Mouse (Mus musculus): ENCODE results near the gene Ccl12. TPM values are rescaled to one million over a fixed set of nuclear protein-coding genes. Genes with fewer than 3 reads are reported as not detected.

Ccl12 gene
- total and polyA plus RNA-seq, 2 experiments from 2014 or later: 1.4 to 7.2 TPM

- no peak overlapping the region for H3K27ac ChIP-seq (ENCODE audit: low read depth, low read length)
- H3K36me3 ChIP-seq (ENCODE audit: insufficient read depth, low read length): no peaks in the 10 kb centered on the region
- H3K9me3 ChIP-seq (ENCODE audit: low read length): no peaks in the 10 kb centered on the region
- no peaks in the 10 kb centered on the region for H3K4me1 ChIP-seq (ENCODE audit: insufficient read depth, low read length)
- no peak overlapping the region for H3K9ac ChIP-seq (replicated peaks; ENCODE audit: low read length, poor library complexity, severe bottlenecking)
- no peak for DNase-seq (ENCODE audit: low spot score)
- WGBS: 69% methylated on average over 3 of the region's 3 CpGs
- no peak for TF ChIP-seq CTCF (IDR thresholded peaks at IDR 0.05)
- no peak overlapping the region for H3K4me2 ChIP-seq (ENCODE audit: low read depth, low read length, poor library complexity, severe bottlenecking)
- H3K4me3 ChIP-seq (ENCODE audit: low read depth, low read length): no peak overlapping the region
- ATAC-seq (ENCODE audit: low FRiP score): no peak
- H3K27me3 ChIP-seq (ENCODE audit: insufficient read depth, low read length): no peaks in the 10 kb centered on the region
Measured at GRCm38 (mm10) chr11:82071076-82071475, 30.6 kb upstream of the Ccl12 start.

DNA sequence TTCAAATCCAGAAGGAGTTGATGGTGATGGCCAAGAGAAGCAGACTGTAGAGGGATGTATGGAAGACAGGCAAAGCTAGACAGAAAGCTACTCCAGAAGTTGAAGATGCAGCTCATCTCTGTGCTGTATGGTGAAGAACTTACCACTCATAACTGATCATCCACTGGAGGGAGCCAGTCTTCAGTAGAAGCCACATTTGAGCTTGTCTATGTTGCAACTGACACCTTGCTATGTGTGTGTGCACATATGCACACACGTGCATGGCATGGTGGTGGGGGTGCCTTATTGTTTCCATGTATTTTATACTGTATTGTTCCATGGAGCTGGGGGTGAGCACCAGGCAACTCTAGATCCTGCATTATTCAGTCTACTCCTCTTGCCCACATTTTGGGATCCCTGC lies 29.3 kb upstream of the Ccl12 start:
- H3K9me3 ChIP-seq (ENCODE audit: low read length): no peaks in the 10 kb centered on the region
- no peak overlapping the region for H3K4me2 ChIP-seq (ENCODE audit: low read depth, low read length, poor library complexity, severe bottlenecking)
- H3K9ac ChIP-seq (replicated peaks; ENCODE audit: low read length, poor library complexity, severe bottlenecking): no peak overlapping the region
- no peaks in the 10 kb centered on the region for H3K27me3 ChIP-seq (ENCODE audit: insufficient read depth, low read length)
- no peak for ATAC-seq (ENCODE audit: low FRiP score)
- no peaks in the 10 kb centered on the region for H3K36me3 ChIP-seq (ENCODE audit: insufficient read depth, low read length)
- 70% methylated on average over 1 of the region's 1 CpGs for WGBS
- no peak for DNase-seq (ENCODE audit: low spot score)
- H3K27ac ChIP-seq (ENCODE audit: low read depth, low read length): no peak overlapping the region
- peak; percentile 9; the same call in 1 of the 2 replicates for TF ChIP-seq CTCF (IDR thresholded peaks at IDR 0.05)
- no peak overlapping the region for H3K4me3 ChIP-seq (ENCODE audit: low read depth, low read length)
- no peaks in the 10 kb centered on the region for H3K4me1 ChIP-seq (ENCODE audit: insufficient read depth, low read length)

DNA sequence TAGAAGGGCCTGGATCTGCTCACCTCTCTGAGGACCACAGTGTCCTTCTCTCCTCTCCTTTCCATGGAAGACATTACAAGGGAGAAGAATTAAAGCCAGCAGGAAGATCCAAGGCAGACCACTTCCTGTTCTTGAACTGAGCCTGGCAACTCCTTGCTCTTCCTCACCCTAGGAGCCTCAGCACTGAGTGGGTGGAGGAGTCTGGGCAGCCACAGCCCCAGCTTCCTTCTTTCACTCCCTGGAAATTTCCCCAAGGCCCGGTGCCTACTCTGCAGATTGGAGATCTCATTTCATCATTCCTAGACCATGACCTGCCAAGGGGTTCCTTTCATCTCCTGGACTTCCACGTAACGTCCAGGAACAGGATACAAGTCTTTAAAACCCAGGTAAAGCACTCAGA lies 28.7 kb upstream of the Ccl12 start:
- 83% methylated on average over 3 of the region's 3 CpGs for WGBS

DNA sequence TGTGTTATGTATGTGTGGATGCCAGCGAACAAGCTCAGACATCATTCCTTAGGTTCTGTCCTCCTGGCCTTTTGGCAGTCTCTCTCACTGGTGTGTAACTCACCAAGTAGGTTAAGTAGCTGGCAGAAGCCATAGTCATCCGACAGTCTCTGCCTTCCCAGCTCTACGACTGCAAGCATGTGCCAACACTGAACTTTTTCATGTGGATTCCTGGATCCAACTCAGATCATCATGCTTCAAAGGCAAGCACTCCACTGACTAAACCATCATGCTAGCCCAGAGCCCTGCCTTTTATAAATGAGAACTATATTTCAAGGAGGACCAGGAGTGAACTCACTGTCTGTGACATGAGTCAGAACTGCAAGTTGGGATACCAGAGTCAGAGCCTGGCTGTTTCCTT lies 28.0 kb upstream of the Ccl12 start:
- no peak for ATAC-seq (ENCODE audit: low FRiP score)
- TF ChIP-seq CTCF (IDR thresholded peaks at IDR 0.05): no peak
- H3K9ac ChIP-seq (replicated peaks; ENCODE audit: low read length, poor library complexity, severe bottlenecking): no peak overlapping the region
- no peaks in the 10 kb centered on the region for H3K9me3 ChIP-seq (ENCODE audit: low read length)
- H3K4me2 ChIP-seq (ENCODE audit: low read depth, low read length, poor library complexity, severe bottlenecking): no peak overlapping the region
- H3K4me1 ChIP-seq (ENCODE audit: insufficient read depth, low read length): no peaks in the 10 kb centered on the region
- WGBS: 89% methylated on average over 3 of the region's 3 CpGs
- H3K27me3 ChIP-seq (ENCODE audit: insufficient read depth, low read length): no peaks in the 10 kb centered on the region
- DNase-seq (ENCODE audit: low spot score): no peak
- H3K27ac ChIP-seq (ENCODE audit: low read depth, low read length): no peak overlapping the region
- no peaks in the 10 kb centered on the region for H3K36me3 ChIP-seq (ENCODE audit: insufficient read depth, low read length)
- no peak overlapping the region for H3K4me3 ChIP-seq (ENCODE audit: low read depth, low read length)

More for the DNA sequence above, 28.7 kb upstream of the Ccl12 start:
- H3K4me2 ChIP-seq (ENCODE audit: low read depth, low read length, poor library complexity, severe bottlenecking): no peak overlapping the region
- no peaks in the 10 kb centered on the region for H3K36me3 ChIP-seq (ENCODE audit: insufficient read depth, low read length)
- H3K4me3 ChIP-seq (ENCODE audit: low read depth, low read length): no peak overlapping the region
- ATAC-seq (ENCODE audit: low FRiP score) (no peak), DNase-seq (ENCODE audit: low spot score) (no peak)
- H3K9me3 ChIP-seq (ENCODE audit: low read length): no peaks in the 10 kb centered on the region
- no peak for TF ChIP-seq CTCF (IDR thresholded peaks at IDR 0.05)
- no peak overlapping the region for H3K27ac ChIP-seq (ENCODE audit: low read depth, low read length)
- H3K27me3 ChIP-seq (ENCODE audit: insufficient read depth, low read length): no peaks in the 10 kb centered on the region
- no peaks in the 10 kb centered on the region for H3K4me1 ChIP-seq (ENCODE audit: insufficient read depth, low read length)
- H3K9ac ChIP-seq (replicated peaks; ENCODE audit: low read length, poor library complexity, severe bottlenecking): no peak overlapping the region

GRCm38 (mm10) chr11:82077031-82077430 lies 24.6 kb upstream of the Ccl12 start:
- ATAC-seq (ENCODE audit: low FRiP score): no peak
- TF ChIP-seq CTCF (IDR thresholded peaks at IDR 0.05): no peak
- Histone ChIP-seq H3K27me3 (ENCODE audit: insufficient read depth, low read length) (no peaks in the 10 kb centered on the region), H3K4me1 (ENCODE audit: insufficient read depth, low read length) (no peaks in the 10 kb centered on the region), H3K36me3 (ENCODE audit: insufficient read depth, low read length) (no peaks in the 10 kb centered on the region), H3K4me2 (ENCODE audit: low read depth, low read length, poor library complexity, severe bottlenecking) (no peak overlapping the region), H3K4me3 (ENCODE audit: low read depth, low read length) (no peak overlapping the region), H3K27ac (ENCODE audit: low read depth, low read length) (no peak overlapping the region), H3K9me3 (ENCODE audit: low read length) (no peaks in the 10 kb centered on the region), H3K9ac (replicated peaks; ENCODE audit: low read length, poor library complexity, severe bottlenecking) (no peak overlapping the region)
- WGBS: 76% methylated on average over 3 of the region's 3 CpGs
- no peak for DNase-seq (ENCODE audit: low spot score)

DNA sequence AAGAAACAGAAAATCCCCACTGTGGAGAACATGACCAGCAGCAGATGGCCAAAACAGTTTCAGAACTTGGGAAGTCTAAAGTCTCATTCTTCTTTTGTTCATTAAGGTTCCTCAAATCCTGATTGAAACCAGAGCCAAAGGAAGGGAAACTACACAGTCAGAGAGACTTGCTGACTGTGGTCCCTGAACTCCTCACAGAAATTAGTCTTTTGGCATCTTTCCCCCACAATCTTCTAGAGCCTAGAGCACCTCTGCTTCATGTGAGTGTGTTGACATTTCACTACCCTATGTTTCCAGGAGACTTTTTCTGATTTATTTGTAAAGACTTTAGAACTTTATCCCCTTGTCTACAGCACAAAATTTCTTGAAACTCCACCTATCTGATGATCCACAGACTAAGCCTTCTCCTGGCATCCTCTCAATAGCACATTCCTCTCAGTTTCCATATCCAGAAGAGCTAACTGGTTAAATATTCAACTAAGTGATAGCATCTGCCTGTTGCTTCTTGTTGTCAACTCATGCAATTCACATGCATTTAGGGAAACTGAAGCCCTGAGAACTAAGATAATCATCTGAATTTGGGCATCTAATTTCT lies 23.4 kb upstream of the Ccl12 start:
- ATAC-seq (ENCODE audit: low FRiP score): no peak
- H3K27ac ChIP-seq (ENCODE audit: low read depth, low read length): no peak overlapping the region

More for the DNA sequence above, 23.4 kb upstream of the Ccl12 start:
- no peak for DNase-seq (ENCODE audit: low spot score)
- TF ChIP-seq CTCF (IDR thresholded peaks at IDR 0.05): no peak
- H3K9me3 ChIP-seq (ENCODE audit: low read length): no peaks in the 10 kb centered on the region
- H3K4me3 ChIP-seq (ENCODE audit: low read depth, low read length): no peak overlapping the region
- no peaks in the 10 kb centered on the region for H3K4me1 ChIP-seq (ENCODE audit: insufficient read depth, low read length)
- H3K4me2 ChIP-seq (ENCODE audit: low read depth, low read length, poor library complexity, severe bottlenecking): no peak overlapping the region
- no peak overlapping the region for H3K9ac ChIP-seq (replicated peaks; ENCODE audit: low read length, poor library complexity, severe bottlenecking)
- no peaks in the 10 kb centered on the region for H3K36me3 ChIP-seq (ENCODE audit: insufficient read depth, low read length)
- H3K27me3 ChIP-seq (ENCODE audit: insufficient read depth, low read length): no peaks in the 10 kb centered on the region

Measured in midbrain, postnatal 0 days (tissue).